Mouse (Mus musculus) CD4-positive helper T cell, adult 2 months (primary cell): ENCODE measurements at regions not wholly inside any gene's neighbourhood (a gene's known extent, or its start where the extent isn't known, plus 50 kb on each side); places are given as distances from the start of the nearest gene placed in this dataset.

Source experiments
- DNase-seq: peaks from one replicate; pipeline ENCODE4 v3.0.0-alpha.2; 2012; ENCODE audit warnings: low read depth, missing footprints, low spot score

GRCm38 (mm10) chr11:104038271-104038800 is 71.8 kb downstream of the Arf2 start:
- no peak for DNase-seq

GRCm38 (mm10) chr11:104045216-104045615 is 78.7 kb downstream of the Arf2 start:
- no peak for DNase-seq

GRCm38 (mm10) chr11:104051986-104052385 is 80.7 kb upstream of the Crhr1 start:
- DNase-seq: no peak

GRCm38 (mm10) chr11:104053242-104053641 is 79.4 kb upstream of the Crhr1 start:
- DNase-seq: no peak

GRCm38 (mm10) chr11:104055941-104056340 is 76.7 kb upstream of the Crhr1 start:
- no peak for DNase-seq

- DNase-seq: no peak
Measured at GRCm38 (mm10) chr11:104057046-104057445, 75.6 kb upstream of the Crhr1 start.

GRCm38 (mm10) chr11:104058600-104058999 is 74.1 kb upstream of the Crhr1 start:
- DNase-seq: no peak

GRCm38 (mm10) chr11:104059085-104059484 is 73.6 kb upstream of the Crhr1 start:
- no peak for DNase-seq

- DNase-seq: no peak
Measured at GRCm38 (mm10) chr11:104061361-104061760, 71.3 kb upstream of the Crhr1 start.

- DNase-seq: no peak
Measured at GRCm38 (mm10) chr11:104065181-104065580, 67.5 kb upstream of the Crhr1 start.

- DNase-seq: peak; percentile 5
Measured at GRCm38 (mm10) chr11:104072591-104073183, 60.0 kb upstream of the Crhr1 start.

- DNase-seq: no peak
Measured at GRCm38 (mm10) chr11:104074763-104075162, 57.9 kb upstream of the Crhr1 start.

- no peak for DNase-seq
Measured at GRCm38 (mm10) chr11:104075394-104075793, 57.3 kb upstream of the Crhr1 start.

- no peak for DNase-seq
Measured at GRCm38 (mm10) chr11:104082083-104082482, 50.6 kb upstream of the Crhr1 start.
